Mouse (Mus musculus) heart, embryonic 15.5 days (tissue): Measurements from ENCODE around the gene Efs. TPM values are rescaled to one million over a fixed set of nuclear protein-coding genes. Genes with fewer than 3 reads are reported as not detected.

Experiments used
- microRNA counts: library from miRNA; unstranded; fragments of <30 nt; microRNA quantifications from one replicate; lab custom pipeline; 2016
- microRNA-seq: library from miRNA; unstranded; fragments of <30 nt; microRNA quantifications from one replicate; pipeline ENCODE4, GENCODE M21; 2016
- polyA plus RNA-seq: library from polyadenylated mRNA; unstranded; fragments of >200 nt; fragmentation: Nextera tagmentation; extraction: Ambion mirVana; gene quantifications from 2 replicates; pipeline ENCODE4 v1.2.1, GENCODE M21; 2015

The Efs gene
- polyA plus RNA-seq, 1 experiment from 2014 or later, result 10.6 TPM

MicroRNA genes within 50 kb of the gene (microRNA counts, 519-probe panel; counts per million panel counts)
- microRNA mmu-miR-208a (lab: Ali Mortazavi, UCI) (4,692 counts per million, percentile 98 among the panel's probes with 10 or more counts), microRNA mmu-miR-208b (lab: Ali Mortazavi, UCI) (5,247 counts per million, percentile 100 among the panel's probes with 10 or more counts)

Small RNA genes within 50 kb of the gene (microRNA-seq; reads per million reads assigned to microRNA genes)
- gene Mir208a (7,109 reads per million, percentile 93 among the genes with 10 or more reads in this experiment), gene Mir208b (46,369 reads per million, percentile 99 among the genes with 10 or more reads in this experiment)

Other genes with a start within 250 kb of the Efs start
- 40.7 and 42.3 TPM in 2 replicates for gene 1700123O20Rik, start 239.9 kb downstream of the Efs start, polyA plus RNA-seq
- gene Acin1, start 239.2 kb downstream of the Efs start, polyA plus RNA-seq, result 75.5 and 80.1 TPM in 2 replicates
- gene Gm29776, start 227.3 kb downstream of the Efs start, polyA plus RNA-seq, result 0.15 and 0.16 TPM in 2 replicates
- 0.10 and 0.11 TPM in 2 replicates for gene Cebpe, start 214.0 kb downstream of the Efs start, polyA plus RNA-seq
- gene Slc7a8, start 144.2 kb downstream of the Efs start, polyA plus RNA-seq, result 2.8 and 4.4 TPM in 2 replicates
- not detected in 2 replicates for gene Rnf212b, start 112.0 kb downstream of the Efs start, polyA plus RNA-seq
- gene Homez, start 55.2 kb downstream of the Efs start, polyA plus RNA-seq, result 5.4 and 7.1 TPM in 2 replicates
- 1.2 and 1.5 TPM in 2 replicates for gene Ppp1r3e, start 48.6 kb downstream of the Efs start, polyA plus RNA-seq
- gene Bcl2l2, start 42.7 kb downstream of the Efs start, polyA plus RNA-seq, result 3.3 and 3.4 TPM in 2 replicates
- not detected in 2 replicates for gene Gm20521, start 42.7 kb downstream of the Efs start, polyA plus RNA-seq
- 56.5 and 73.4 TPM in 2 replicates for gene Pabpn1, start 33.6 kb downstream of the Efs start, polyA plus RNA-seq
- 30.2 and 40.9 TPM in 2 replicates for gene Slc22a17, start 13.0 kb downstream of the Efs start, polyA plus RNA-seq
- gene Il25, start 6.6 kb upstream of the Efs start, polyA plus RNA-seq, result not detected in 2 replicates
- 0.74 and 2.4 TPM in 2 replicates for gene Cmtm5, start 10.1 kb upstream of the Efs start, polyA plus RNA-seq
- gene Myh6, start 40.8 kb upstream of the Efs start, polyA plus RNA-seq, result 2,004 and 2,041 TPM in 2 replicates
- not detected in 2 replicates for gene Gm17428, start 50.8 kb upstream of the Efs start, polyA plus RNA-seq
- 4,763 and 4,914 TPM in 2 replicates for gene Myh7, start 68.5 kb upstream of the Efs start, polyA plus RNA-seq
- gene Ngdn, start 89.3 kb upstream of the Efs start, polyA plus RNA-seq, result 56.2 and 57.1 TPM in 2 replicates
- gene Zfhx2, start 166.2 kb upstream of the Efs start, polyA plus RNA-seq, result 2.6 and 3.6 TPM in 2 replicates
- 13.2 and 15.6 TPM in 2 replicates for gene Thtpa, start 168.7 kb upstream of the Efs start, polyA plus RNA-seq
- gene Ap1g2, start 180.5 kb upstream of the Efs start, polyA plus RNA-seq, result 8.5 and 12.6 TPM in 2 replicates
- gene Jph4, start 190.8 kb upstream of the Efs start, polyA plus RNA-seq, result 0.24 and 0.55 TPM in 2 replicates